Mouse (Mus musculus): Measurements from ENCODE around the gene Itgad. TPM values are rescaled to one million over a fixed set of nuclear protein-coding genes. Genes with fewer than 3 reads are reported as not detected.

Gene Itgad
- total RNA-seq, 2 experiments from 2014 or later = 0.45 to 1.3 TPM

- intact Hi-C loops (cut with DNase I) = no loop called here
Observed at GRCm38 (mm10) chr7:128166391-128166790, 12.2 kb downstream of the Itgad start.

GRCm38 (mm10) chr7:128169996-128170395 lies 15.8 kb downstream of the Itgad start:
- intact Hi-C loops (cut with DNase I) = no loop called here
- DNase-seq (ENCODE audit: low spot score in 2 of 2) = no peak

More at GRCm38 (mm10) chr7:128166391-128166790, 12.2 kb downstream of the Itgad start:
- DNase-seq (ENCODE audit: low spot score in 2 of 2) = no peak

- peak; percentile 51 to 80 for DNase-seq (ENCODE audit: low spot score in 2 of 2)
- intact Hi-C loops (cut with DNase I) = no loop called here
Observed at GRCm38 (mm10) chr7:128178385-128178784, 24.2 kb downstream of the Itgad start.

GRCm38 (mm10) chr7:128180126-128180525 lies 25.9 kb downstream of the Itgad start:
- DNase-seq (ENCODE audit: low spot score in 2 of 2) = no peak
- intact Hi-C loops (cut with DNase I) = no loop called here

- DNase-seq (ENCODE audit: low spot score in 2 of 2) = no peak
- intact Hi-C loops (cut with DNase I) = no loop called here
Observed at GRCm38 (mm10) chr7:128180546-128180945, 26.4 kb downstream of the Itgad start.

GRCm38 (mm10) chr7:128181691-128182090 lies 27.5 kb downstream of the Itgad start:
- DNase-seq (ENCODE audit: low spot score in 2 of 2) = no peak
- intact Hi-C loops (cut with DNase I) = no loop called here

- no peak for DNase-seq (ENCODE audit: low spot score in 2 of 2)
- intact Hi-C loops (cut with DNase I) = no loop called here
Observed at GRCm38 (mm10) chr7:128201607-128202006, 47.4 kb downstream of the Itgad start.

GRCm38 (mm10) chr7:128203071-128203470 lies 48.9 kb downstream of the Itgad start:
- DNase-seq (ENCODE audit: low spot score in 2 of 2) = no peak
- intact Hi-C loops (cut with DNase I) = no loop called here

- intact Hi-C loops (cut with DNase I) = no loop called here
- DNase-seq (ENCODE audit: low spot score in 2 of 2) = no peak
Observed at GRCm38 (mm10) chr7:128204179-128204578, 50.0 kb downstream of the Itgad start.

- intact Hi-C loops (cut with DNase I) = loop anchor here (5.0 kb wide), 1 partner anchor 218 kb away; no protein-coding TSS in a partner anchor
- no peak for DNase-seq (ENCODE audit: low spot score in 2 of 2)
Observed at GRCm38 (mm10) chr7:128205695-128206094, 51.5 kb downstream of the Itgad start.

GRCm38 (mm10) chr7:128206152-128206551 lies 52.0 kb downstream of the Itgad start, which contains the start of gene Cox6a2:
TSS of gene Cox6a2 (minus strand) at chr7:128206387.
- intact Hi-C loops (cut with DNase I) = loop anchor here (5.0 kb wide), 1 partner anchor 219 kb away; no protein-coding TSS in a partner anchor
- DNase-seq (ENCODE audit: low spot score in 2 of 2) = no peak

GRCm38 (mm10) chr7:128208187-128208586 lies 54.0 kb downstream of the Itgad start:
- peak; percentile 16 to 60 for DNase-seq (ENCODE audit: low spot score in 2 of 2)
- intact Hi-C loops (cut with DNase I) = loop anchor here (2.0 to 5.0 kb wide), 2 partner anchors 109 to 221 kb away; no protein-coding TSS in a partner anchor

- DNase-seq (ENCODE audit: low spot score in 2 of 2) = no peak
- intact Hi-C loops (cut with DNase I) = loop anchor here (2.0 to 5.0 kb wide), 2 partner anchors 111 to 223 kb away; no protein-coding TSS in a partner anchor
Observed at GRCm38 (mm10) chr7:128209826-128210225, 55.6 kb downstream of the Itgad start.

- intact Hi-C loops (cut with DNase I) = no loop called here
- no peak for DNase-seq (ENCODE audit: low spot score in 2 of 2)
Observed at GRCm38 (mm10) chr7:128219952-128220351, 65.8 kb downstream of the Itgad start.

- no peak for DNase-seq (ENCODE audit: low spot score in 2 of 2)
- intact Hi-C loops (cut with DNase I) = no loop called here
Observed at GRCm38 (mm10) chr7:128220936-128221335, 66.8 kb downstream of the Itgad start.

GRCm38 (mm10) chr7:128231741-128232140 lies 77.6 kb downstream of the Itgad start:
- intact Hi-C loops (cut with DNase I) = loop anchor here (10.0 kb wide), 1 partner anchor 233 kb away; the partner anchor contains the start of gene Tial1
- DNase-seq (ENCODE audit: low spot score in 2 of 2) = no peak

GRCm38 (mm10) chr7:128234796-128235195 lies 80.6 kb downstream of the Itgad start:
- DNase-seq (ENCODE audit: low spot score in 2 of 2) = no peak
- intact Hi-C loops (cut with DNase I) = loop anchor here (5.0 to 10.0 kb wide), 2 partner anchors 230 to 473 kb away; partner anchors contain the start of gene Tial1

GRCm38 (mm10) chr7:128235481-128235880 lies 81.3 kb downstream of the Itgad start:
- no peak for DNase-seq (ENCODE audit: low spot score in 2 of 2)
- intact Hi-C loops (cut with DNase I) = loop anchor here (5.0 to 10.0 kb wide), 2 partner anchors 229 to 472 kb away; partner anchors contain the start of gene Tial1

GRCm38 (mm10) chr7:128236426-128236825 lies 82.2 kb downstream of the Itgad start:
- intact Hi-C loops (cut with DNase I) = loop anchor here (2.0 to 10.0 kb wide), 3 partner anchors 228 to 471 kb away; partner anchors contain the start of gene Tial1

GRCm38 (mm10) chr7:128236856-128237592 lies 82.8 kb downstream of the Itgad start, which contains the start of gene Armc5:
TSS of gene Armc5 (plus strand) at chr7:128237342.
- intact Hi-C loops (cut with DNase I) = loop anchor here (2.0 to 10.0 kb wide), 3 partner anchors 228 to 470 kb away; partner anchors contain the start of gene Tial1
- peak; percentile 83 to 84 for DNase-seq (ENCODE audit: low spot score in 2 of 2)

More at GRCm38 (mm10) chr7:128236426-128236825, 82.2 kb downstream of the Itgad start:
- DNase-seq (ENCODE audit: low spot score in 2 of 2) = no peak

GRCm38 (mm10) chr7:128237593-128237926 lies 83.4 kb downstream of the Itgad start:
- intact Hi-C loops (cut with DNase I) = loop anchor here (2.0 to 10.0 kb wide), 3 partner anchors 227 to 470 kb away; partner anchors contain the start of gene Tial1
- DNase-seq (ENCODE audit: low spot score in 2 of 2) = no peak

Measured in left cerebral cortex, postnatal 36 days (tissue).